Mouse (Mus musculus): ENCODE data around the gene Ercc1. TPM values are rescaled to one million over a fixed set of nuclear protein-coding genes. Genes with fewer than 3 reads are reported as not detected.

Gene Ercc1
- 6.5 and 6.6 TPM in 2 replicates for total RNA-seq (2014; rRNA removed)
- polyA plus RNA-seq (2012; rRNA removed) = 8.5 and 9.4 TPM in 2 replicates

- DNase-seq (ENCODE audit: extremely low read depth, low read depth, low spot score) = no peak
- TF ChIP-seq POLR2A (IDR thresholded peaks at IDR 0.05; ENCODE audit: extremely low read depth, insufficient read depth, low read length) (no peak), CTCF (IDR thresholded peaks at IDR 0.05; ENCODE audit: low read depth, low read length) (no peak)
- 20% methylated on average over 12 of the region's 12 CpGs for WGBS
- Histone ChIP-seq H3K27me3 (ENCODE audit: control insufficient read depth, insufficient read depth, low read length) (0 out of 2 replicates have a peak, but pooled peaks cover 2% of the 10 kb centered on the region), H3K4me1 (ENCODE audit: control insufficient read depth, insufficient read depth, low read length) (peaks cover 1% of the 10 kb centered on the region; the same call in 1 of the 2 replicates), H3K9ac (ENCODE audit: low read depth, low read length) (peak within 1 kb of the TSS; percentile 60), H3K4me3 (ENCODE audit: insufficient read depth, low read depth, low read length) (peak within 1 kb of the TSS; percentile 63), H3K27ac (replicated peaks; ENCODE audit: insufficient read depth, low read depth, low read length) (no peak within 1 kb of the TSS; the same call in 1 of the 2 replicates), H3K36me3 (ENCODE audit: control insufficient read depth, insufficient read depth, low read length) (no peaks in the 10 kb centered on the region), H3K79me2 (ENCODE audit: control insufficient read depth, insufficient read depth, low read length) (no peaks in the 10 kb centered on the region)
Measured at GRCm38 (mm10) chr7:19344237-19344847, at the start of gene Ercc1. Gene Ercc1 (plus strand): TSS chr7:19344778.

GRCm38 (mm10) chr7:19295503-19296185, 48.9 kb upstream of the Ercc1 start:
- Histone ChIP-seq H3K4me3 (ENCODE audit: insufficient read depth, low read depth, low read length) (peak overlapping the region; percentile 49; the same call in 1 of the 2 replicates), H3K79me2 (ENCODE audit: control insufficient read depth, insufficient read depth, low read length) (no peaks in the 10 kb centered on the region), H3K4me1 (ENCODE audit: control insufficient read depth, insufficient read depth, low read length) (no peaks in the 10 kb centered on the region), H3K9ac (ENCODE audit: low read depth, low read length) (peak overlapping the region; percentile 55; the same call in 1 of the 2 replicates), H3K27ac (replicated peaks; ENCODE audit: insufficient read depth, low read depth, low read length) (no peak overlapping the region), H3K27me3 (ENCODE audit: control insufficient read depth, insufficient read depth, low read length) (no peaks in the 10 kb centered on the region), H3K36me3 (ENCODE audit: control insufficient read depth, insufficient read depth, low read length) (no peaks in the 10 kb centered on the region)
- TF ChIP-seq CTCF (IDR thresholded peaks at IDR 0.05; ENCODE audit: low read depth, low read length) (peak; percentile 92), POLR2A (IDR thresholded peaks at IDR 0.05; ENCODE audit: extremely low read depth, insufficient read depth, low read length) (no peak)
- peak; percentile 81 for DNase-seq (ENCODE audit: extremely low read depth, low read depth, low spot score)
- WGBS = 17% methylated on average over 22 of the region's 22 CpGs

- 89% methylated on average over 6 of the region's 6 CpGs for WGBS
- TF ChIP-seq CTCF (IDR thresholded peaks at IDR 0.05; ENCODE audit: low read depth, low read length) = no peak
- TF ChIP-seq POLR2A (IDR thresholded peaks at IDR 0.05; ENCODE audit: extremely low read depth, insufficient read depth, low read length) = no peak
- no peaks in the 10 kb centered on the region for H3K27me3 ChIP-seq (ENCODE audit: control insufficient read depth, insufficient read depth, low read length)
Measured at GRCm38 (mm10) chr7:19297034-19297433, 47.5 kb upstream of the Ercc1 start.

GRCm38 (mm10) chr7:19297794-19298193, 46.8 kb upstream of the Ercc1 start:
- Histone ChIP-seq H3K79me2 (ENCODE audit: control insufficient read depth, insufficient read depth, low read length) (no peaks in the 10 kb centered on the region), H3K27ac (replicated peaks; ENCODE audit: insufficient read depth, low read depth, low read length) (no peak overlapping the region), H3K4me3 (ENCODE audit: insufficient read depth, low read depth, low read length) (no peak overlapping the region), H3K27me3 (ENCODE audit: control insufficient read depth, insufficient read depth, low read length) (no peaks in the 10 kb centered on the region), H3K36me3 (ENCODE audit: control insufficient read depth, insufficient read depth, low read length) (no peaks in the 10 kb centered on the region), H3K9ac (ENCODE audit: low read depth, low read length) (no peak overlapping the region), H3K4me1 (ENCODE audit: control insufficient read depth, insufficient read depth, low read length) (no peaks in the 10 kb centered on the region)
- DNase-seq (ENCODE audit: extremely low read depth, low read depth, low spot score) = no peak
- 85% methylated on average over 5 of the region's 5 CpGs for WGBS
- TF ChIP-seq CTCF (IDR thresholded peaks at IDR 0.05; ENCODE audit: low read depth, low read length) = no peak
- no peak for TF ChIP-seq POLR2A (IDR thresholded peaks at IDR 0.05; ENCODE audit: extremely low read depth, insufficient read depth, low read length)

More at GRCm38 (mm10) chr7:19297034-19297433, 47.5 kb upstream of the Ercc1 start:
- H3K9ac ChIP-seq (ENCODE audit: low read depth, low read length) = no peak overlapping the region
- no peak overlapping the region for H3K4me3 ChIP-seq (ENCODE audit: insufficient read depth, low read depth, low read length)
- no peak overlapping the region for H3K27ac ChIP-seq (replicated peaks; ENCODE audit: insufficient read depth, low read depth, low read length)
- no peaks in the 10 kb centered on the region for H3K79me2 ChIP-seq (ENCODE audit: control insufficient read depth, insufficient read depth, low read length)
- no peaks in the 10 kb centered on the region for H3K36me3 ChIP-seq (ENCODE audit: control insufficient read depth, insufficient read depth, low read length)
- H3K4me1 ChIP-seq (ENCODE audit: control insufficient read depth, insufficient read depth, low read length) = no peaks in the 10 kb centered on the region
- DNase-seq (ENCODE audit: extremely low read depth, low read depth, low spot score) = no peak

GRCm38 (mm10) chr7:19299194-19299593, 45.4 kb upstream of the Ercc1 start:
- no peaks in the 10 kb centered on the region for H3K4me1 ChIP-seq (ENCODE audit: control insufficient read depth, insufficient read depth, low read length)
- H3K4me3 ChIP-seq (ENCODE audit: insufficient read depth, low read depth, low read length) = no peak overlapping the region
- TF ChIP-seq POLR2A (IDR thresholded peaks at IDR 0.05; ENCODE audit: extremely low read depth, insufficient read depth, low read length) = no peak
- peak; percentile 61 for TF ChIP-seq CTCF (IDR thresholded peaks at IDR 0.05; ENCODE audit: low read depth, low read length)
- H3K27me3 ChIP-seq (ENCODE audit: control insufficient read depth, insufficient read depth, low read length) = no peaks in the 10 kb centered on the region
- peak; percentile 49 for DNase-seq (ENCODE audit: extremely low read depth, low read depth, low spot score)
- no peaks in the 10 kb centered on the region for H3K79me2 ChIP-seq (ENCODE audit: control insufficient read depth, insufficient read depth, low read length)
- no peak overlapping the region for H3K27ac ChIP-seq (replicated peaks; ENCODE audit: insufficient read depth, low read depth, low read length)
- H3K36me3 ChIP-seq (ENCODE audit: control insufficient read depth, insufficient read depth, low read length) = no peaks in the 10 kb centered on the region
- no peak overlapping the region for H3K9ac ChIP-seq (ENCODE audit: low read depth, low read length)
- WGBS = 13% methylated on average over 3 of the region's 3 CpGs
